In the genomic region with DNA sequence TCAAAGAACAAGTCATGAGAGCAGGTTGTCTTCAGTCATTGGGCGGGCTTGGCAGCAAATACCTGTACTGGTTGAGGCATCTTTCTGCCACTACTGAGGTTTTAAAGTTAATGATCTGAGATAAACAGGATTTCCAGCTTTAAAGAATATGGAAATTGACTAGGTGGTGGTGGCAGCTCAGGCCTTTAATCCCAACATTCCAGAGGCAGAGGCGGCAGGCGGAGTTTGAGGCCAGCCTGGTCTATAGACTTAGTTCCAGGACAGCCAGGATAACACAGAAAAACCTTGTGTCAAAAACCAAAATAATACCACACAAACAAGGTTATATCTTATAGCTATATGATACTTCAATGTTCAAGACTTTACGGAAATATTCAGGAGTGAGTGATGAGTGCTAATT, we compare ENCODE assay signal across 9 mouse cellular contexts. TPM values are rescaled to one million over a fixed set of nuclear protein-coding genes. Genes with fewer than 3 reads are reported as not detected.
A peak's percentile ranks its signal among the peaks of the same experiment; 100 is the strongest.
DNase-seq lines count a peak whose midpoint lies in the region; ATAC-seq and TF ChIP-seq lines count a peak whose summit lies in the region.
"Had no signal": no experiment of that assay in that cellular context is flagged by ENCODE, and none has a peak within 500 bp of the region (broad histone marks: within the 10 kb centered on the region; RNA-seq: fewer than 3 reads in every experiment).

No protein-coding gene starts in this region.

- no peak for TF ChIP-seq POLR2A in thymus, adult 2 months (IDR thresholded peaks at IDR 0.05; ENCODE audit: control insufficient read depth, extremely low read depth, insufficient read depth, low read length, poor library complexity)

- no peaks in the 10 kb centered on the region for H3K36me3 ChIP-seq in thymus, adult 2 months (ENCODE audit: control insufficient read depth, insufficient read depth, low read length)
- H3K36me3 ChIP-seq in liver, embryonic 11.5 days (ENCODE audit: control insufficient read depth, insufficient read depth, low read length): no peaks in the 10 kb centered on the region

- no peak overlapping the region for H3K4me3 ChIP-seq in thymus, adult 2 months (ENCODE audit: control insufficient read depth, insufficient read depth, low read length)
- peak overlapping the region; percentile 100 for H3K4me3 ChIP-seq in liver, embryonic 11.5 days (ENCODE audit: low read depth, low read length)

- peak overlapping the region; percentile 93 for H3K4me2 ChIP-seq in liver, embryonic 11.5 days

- no peaks in the 10 kb centered on the region for H3K27me3 ChIP-seq in thymus, adult 2 months (ENCODE audit: control insufficient read depth, insufficient read depth, low read length)
- H3K27me3 ChIP-seq in liver, embryonic 11.5 days (replicated peaks; ENCODE audit: control insufficient read depth, insufficient read depth, low read length): no peaks in the 10 kb centered on the region

- H3K9ac ChIP-seq in liver, embryonic 11.5 days (ENCODE audit: low read depth, low read length): peak overlapping the region; percentile 91; the same call in 1 of the 2 replicates

- no peaks in the 10 kb centered on the region for H3K9me3 ChIP-seq in liver, embryonic 11.5 days (ENCODE audit: control insufficient read depth, low read length)

- 72% methylated on average over 4 of the region's 4 CpGs for WGBS in thymus, adult 2 months
- WGBS in liver, embryonic 11.5 days: 44% methylated on average over 4 of the region's 4 CpGs

- no peak for ATAC-seq in liver, embryonic 11.5 days (replicated peaks; ENCODE audit: low FRiP score)
- ATAC-seq in erythroid progenitor cell, adult 5-6 weeks (replicated peaks; ENCODE audit: low FRiP score, poor library complexity, severe bottlenecking): no peak

- H3K4me1 ChIP-seq in thymus, adult 2 months (replicated peaks; ENCODE audit: control insufficient read depth, insufficient read depth, low read length): peaks cover 9% of the 10 kb centered on the region
- H3K4me1 ChIP-seq in liver, embryonic 11.5 days (replicated peaks; ENCODE audit: control insufficient read depth, insufficient read depth, low read length): peaks cover 14% of the 10 kb centered on the region

- H3K27ac ChIP-seq in thymus, adult 2 months (ENCODE audit: control insufficient read depth, insufficient read depth, low read length): peak overlapping the region; percentile 16; the same call in 1 of the 2 replicates
- no peak overlapping the region; the same call in 1 of the 2 replicates for H3K27ac ChIP-seq in liver, embryonic 11.5 days (ENCODE audit: low read depth, low read length)

- DNase-seq in adrenal gland, adult 2 months: peak; percentile 4
- DNase-seq in adrenal gland, postnatal 10 days: no peak
- no peak for DNase-seq in thymus, adult 2 months
- no peak for DNase-seq in thymus, postnatal 14 days
- no peak for DNase-seq in liver, embryonic 11.5 days (ENCODE audit: low spot score)
- no peak for DNase-seq in spleen, postnatal 4 days (ENCODE audit: low spot score in 2 of 2)
- DNase-seq in right cerebral cortex, postnatal 25 days: no peak

- TF ChIP-seq CTCF in thymus, adult 2 months (IDR thresholded peaks at IDR 0.05; ENCODE audit: borderline replicate concordance, control insufficient read depth, extremely low read depth, insufficient read depth, low read length, poor library complexity): no peak

RNA-seq across cellular contexts. Expression of a gene that starts 1.1 kb away (rescaled TPM):
- total RNA-seq in adrenal gland, adult 2 months (2021): 10 to 100 TPM; 15.3 to 22.7 TPM
- polyA plus RNA-seq in adrenal gland, adult 2 months (2012; rRNA removed): 26.0 and 29.9 TPM in 2 replicates
- total RNA-seq in adrenal gland, postnatal 10 days (2021): 10 to 100 TPM; 14.7 to 22.5 TPM
- polyA plus RNA-seq in thymus, adult 2 months (2012; rRNA removed): 42.8 and 42.9 TPM in 2 replicates
- polyA plus RNA-seq in liver, embryonic 11.5 days (2014; fragmentation: Nextera tagmentation; extraction: Ambion mirVana): 13.2 and 17.7 TPM in 2 replicates
- total RNA-seq in erythroid progenitor cell, adult 5-6 weeks (2015; ENCODE audit: low replicate concordance): 5.0 and 8.3 TPM in 2 replicates
- 0.91 and 1.0 TPM in 2 replicates for total RNA-seq in erythroid progenitor cell, adult 5-6 weeks (2017; ENCODE audit: low replicate concordance)

RNA-seq across cellular contexts. Expression of a gene that starts 39.8 kb away (rescaled TPM):
- total RNA-seq in adrenal gland, adult 2 months (2021): 10 to 100 TPM; 23.5 to 42.4 TPM
- 49.2 and 59.1 TPM in 2 replicates for polyA plus RNA-seq in adrenal gland, adult 2 months (2012; rRNA removed)
- 10 to 100 TPM; 79.7 to 80.2 TPM for total RNA-seq in adrenal gland, postnatal 10 days (2021)
- 9.6 and 14.1 TPM in 2 replicates for polyA plus RNA-seq in thymus, adult 2 months (2012; rRNA removed)
- polyA plus RNA-seq in liver, embryonic 11.5 days (2014; fragmentation: Nextera tagmentation; extraction: Ambion mirVana): 34.9 and 36.6 TPM in 2 replicates
- not detected in 2 replicates for total RNA-seq in erythroid progenitor cell, adult 5-6 weeks (2015; ENCODE audit: low replicate concordance)
- total RNA-seq in erythroid progenitor cell, adult 5-6 weeks (2017; ENCODE audit: low replicate concordance): not detected in 2 replicates

RNA-seq across cellular contexts. Expression of a gene that starts 51.0 kb away (rescaled TPM):
- 1 to 10 TPM; 1.8 to 3.0 TPM for total RNA-seq in adrenal gland, adult 2 months (2021)
- polyA plus RNA-seq in adrenal gland, adult 2 months (2012; rRNA removed): 8.8 and 8.9 TPM in 2 replicates
- 1 to 10 TPM; 5.6 to 9.0 TPM for total RNA-seq in adrenal gland, postnatal 10 days (2021)
- polyA plus RNA-seq in thymus, adult 2 months (2012; rRNA removed): 1.5 and 3.3 TPM in 2 replicates
- 0.66 and 1.5 TPM in 2 replicates for polyA plus RNA-seq in liver, embryonic 11.5 days (2014; fragmentation: Nextera tagmentation; extraction: Ambion mirVana)
- not detected in 2 replicates for total RNA-seq in erythroid progenitor cell, adult 5-6 weeks (2015; ENCODE audit: low replicate concordance)
- total RNA-seq in erythroid progenitor cell, adult 5-6 weeks (2017; ENCODE audit: low replicate concordance): not detected in 2 replicates
- total RNA-seq: megakaryocyte-erythroid progenitor cell, adult 5-6 weeks had no signal

RNA-seq across cellular contexts. Expression of a gene that starts 55.0 kb away (rescaled TPM):
- total RNA-seq in adrenal gland, adult 2 months (2021): under 1 TPM; 0.62 to 0.75 TPM
- 2.9 and 5.9 TPM in 2 replicates for polyA plus RNA-seq in adrenal gland, adult 2 months (2012; rRNA removed)
- under 1 TPM; 0.45 to 0.72 TPM for total RNA-seq in adrenal gland, postnatal 10 days (2021)
- 0.78 and 0.94 TPM in 2 replicates for polyA plus RNA-seq in thymus, adult 2 months (2012; rRNA removed)
- 0.18 and 0.32 TPM in 2 replicates for polyA plus RNA-seq in liver, embryonic 11.5 days (2014; fragmentation: Nextera tagmentation; extraction: Ambion mirVana)
- total RNA-seq in erythroid progenitor cell, adult 5-6 weeks (2015; ENCODE audit: low replicate concordance): not detected in 2 replicates
- not detected in 2 replicates for total RNA-seq in erythroid progenitor cell, adult 5-6 weeks (2017; ENCODE audit: low replicate concordance)

Comparison
In these comparisons a context has a peak if more than half of its experiments do, and no peak if none do; other contexts are left out.
1. RNA of a gene that starts 39.8 kb away (total RNA-seq): 79.7 to 80.2 TPM in adrenal gland, postnatal 10 days and 23.5 to 42.4 TPM in adrenal gland, adult 2 months; not detected in erythroid progenitor cell, adult 5-6 weeks; every median in the first group is over 10 times any median in the second.